Mouse (Mus musculus) ovary, adult 18-20 months (tissue): ENCODE data around the gene Rap1gap.
A peak's percentile ranks its signal among the peaks of the same experiment; 100 is the strongest.

Experiments used
- DNase-seq: peaks from one replicate; pipeline ENCODE4 v3.0.0; 2022; ENCODE audit warnings: low spot score, mixed read lengths

Gene Rap1gap

GRCm38 (mm10) chr4:137692107-137692902 lies 27.8 kb downstream of the Rap1gap start:
- no peak for DNase-seq

GRCm38 (mm10) chr4:137695300-137695699 lies 30.8 kb downstream of the Rap1gap start:
- no peak for DNase-seq

- DNase-seq: peak; percentile 50
Observed at GRCm38 (mm10) chr4:137695900-137696299, 31.4 kb downstream of the Rap1gap start.

GRCm38 (mm10) chr4:137697156-137697885 lies 32.8 kb downstream of the Rap1gap start:
- DNase-seq: no peak

- DNase-seq: no peak
Observed at GRCm38 (mm10) chr4:137698076-137698985, 33.8 kb downstream of the Rap1gap start.

GRCm38 (mm10) chr4:137699264-137700211 lies 35.0 kb downstream of the Rap1gap start:
- no peak for DNase-seq

- DNase-seq: no peak
Observed at GRCm38 (mm10) chr4:137700960-137701359, 36.4 kb downstream of the Rap1gap start.

GRCm38 (mm10) chr4:137703077-137703476 lies 38.6 kb downstream of the Rap1gap start:
- DNase-seq: no peak

GRCm38 (mm10) chr4:137704561-137704960 lies 40.0 kb downstream of the Rap1gap start:
- DNase-seq: no peak

GRCm38 (mm10) chr4:137705379-137705778 lies 40.9 kb downstream of the Rap1gap start:
- no peak for DNase-seq

GRCm38 (mm10) chr4:137706510-137706909 lies 42.0 kb downstream of the Rap1gap start:
- no peak for DNase-seq

- DNase-seq: peak; percentile 87
Observed at GRCm38 (mm10) chr4:137707216-137707990, 42.9 kb downstream of the Rap1gap start.

- DNase-seq: no peak
Observed at GRCm38 (mm10) chr4:137712963-137713362, 48.4 kb downstream of the Rap1gap start.

GRCm38 (mm10) chr4:137714020-137714624 lies 49.6 kb downstream of the Rap1gap start:
- DNase-seq: no peak

- peak; percentile 68 for DNase-seq
Observed at GRCm38 (mm10) chr4:137717005-137717404, 52.5 kb downstream of the Rap1gap start.

GRCm38 (mm10) chr4:137717671-137718070 lies 53.1 kb downstream of the Rap1gap start:
- DNase-seq: no peak

GRCm38 (mm10) chr4:137719378-137720077 lies 55.0 kb downstream of the Rap1gap start:
- DNase-seq: no peak

- no peak for DNase-seq
Observed at GRCm38 (mm10) chr4:137721563-137721962, 57.0 kb downstream of the Rap1gap start.

- DNase-seq: no peak
Observed at GRCm38 (mm10) chr4:137722230-137722629, 57.7 kb downstream of the Rap1gap start.
